Mouse (Mus musculus): ENCODE data around the gene Capn8. TPM values are rescaled to one million over a fixed set of nuclear protein-coding genes. Genes with fewer than 3 reads are reported as not detected.

Capn8 gene
- not detected in 2 replicates for polyA plus RNA-seq (2014; fragmentation: Nextera tagmentation; extraction: Ambion mirVana)

GRCm38 (mm10) chr1:182564408-182565120, at the start of gene Capn8:
Gene Capn8 (plus strand): TSS chr1:182565007.
- DNase-seq (ENCODE audit: low spot score) = peak; percentile 29
- Histone ChIP-seq H3K4me3 (ENCODE audit: low read depth, low read length) (no peak within 1 kb of the TSS), H3K9me3 (ENCODE audit: control insufficient read depth, low read length) (no peaks in the 10 kb centered on the region), H3K27me3 (ENCODE audit: control insufficient read depth, insufficient read depth, low read length) (no peaks in the 10 kb centered on the region), H3K27ac (ENCODE audit: low read depth, low read length) (no peak within 1 kb of the TSS), H3K36me3 (ENCODE audit: control insufficient read depth, insufficient read depth, low read length) (no peaks in the 10 kb centered on the region), H3K4me1 (replicated peaks; ENCODE audit: control insufficient read depth, insufficient read depth, low read length) (0 out of 2 replicates have a peak, but pooled peaks cover 2% of the 10 kb centered on the region), H3K9ac (ENCODE audit: low read depth, low read length) (no peak within 1 kb of the TSS), H3K4me2 (replicated peaks; ENCODE audit: low read depth, low read length) (no peak within 1 kb of the TSS)
- no peak for ATAC-seq (ENCODE audit: low FRiP score)
- 72% methylated on average over 5 of the region's 5 CpGs for WGBS

DNA sequence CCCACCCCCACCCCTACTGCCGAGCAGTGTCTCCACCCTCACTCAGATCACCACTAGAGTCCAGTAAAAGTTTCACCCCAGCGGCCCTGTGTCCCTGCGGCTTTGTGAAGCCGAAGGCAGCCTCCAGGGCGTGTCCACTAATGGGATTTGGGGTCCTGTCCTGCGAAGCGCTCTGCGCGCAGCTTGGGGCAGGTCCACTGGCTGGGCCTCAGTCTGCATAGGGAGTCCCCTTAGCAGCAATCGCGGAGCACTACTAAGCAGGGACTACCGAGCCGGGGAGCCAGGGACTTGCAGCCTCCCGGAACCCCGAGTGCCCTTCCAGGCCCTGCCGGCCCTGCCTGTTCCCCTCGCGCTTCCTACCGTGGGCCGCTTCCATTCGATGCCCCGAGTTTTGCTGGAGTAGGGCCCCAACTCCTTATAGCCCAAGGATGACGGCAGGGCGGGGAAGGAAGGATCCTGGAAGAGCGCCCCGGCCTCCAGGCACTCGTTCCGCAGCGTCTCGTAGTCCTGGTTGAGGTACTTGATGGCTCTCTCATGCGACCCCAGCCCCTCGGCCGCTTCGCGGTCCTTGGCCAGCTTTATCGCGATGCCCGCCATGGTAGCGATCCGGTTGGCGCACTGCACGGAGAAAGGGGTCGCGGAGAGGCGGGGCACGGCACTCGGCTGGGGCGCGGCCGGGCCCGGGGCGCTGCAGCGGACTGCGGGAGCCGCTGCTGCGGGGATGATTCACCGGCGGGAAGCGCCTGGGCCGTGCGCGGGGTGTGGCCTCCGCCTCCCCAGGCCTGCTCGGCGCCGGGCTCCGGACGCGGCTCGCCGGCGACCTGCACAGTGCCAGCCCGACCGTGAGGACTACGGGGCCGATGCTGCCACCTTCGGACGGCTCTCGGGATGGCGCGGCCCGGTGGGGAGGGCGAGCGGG, 47.8 kb upstream of the Capn8 start, which contains the start of gene Capn2:
TSS of gene Capn2 (minus strand) at position 851 of the 919 bp plus-strand sequence.
- H3K9ac ChIP-seq (ENCODE audit: low read depth, low read length) = peak within 1 kb of the TSS; percentile 95
- H3K4me1 ChIP-seq (replicated peaks; ENCODE audit: control insufficient read depth, insufficient read depth, low read length) = peaks cover 7% of the 10 kb centered on the region; the same call in 1 of the 2 replicates
- no peaks in the 10 kb centered on the region for H3K9me3 ChIP-seq (ENCODE audit: control insufficient read depth, low read length)
- DNase-seq (ENCODE audit: low spot score) (peak; percentile 84), ATAC-seq (ENCODE audit: low FRiP score) (peak; percentile 95)
- peak within 1 kb of the TSS; percentile 69 for H3K4me2 ChIP-seq (replicated peaks; ENCODE audit: low read depth, low read length)
- peak within 1 kb of the TSS; percentile 75 for H3K4me3 ChIP-seq (ENCODE audit: low read depth, low read length)
- peaks cover 4% of the 10 kb centered on the region; the same call in 1 of the 2 replicates for H3K27me3 ChIP-seq (ENCODE audit: control insufficient read depth, insufficient read depth, low read length)
- no peaks in the 10 kb centered on the region for H3K36me3 ChIP-seq (ENCODE audit: control insufficient read depth, insufficient read depth, low read length)
- under 1% methylated on average over 79 of the region's 84 CpGs for WGBS
- H3K27ac ChIP-seq (ENCODE audit: low read depth, low read length) = peak within 1 kb of the TSS; percentile 71

DNA sequence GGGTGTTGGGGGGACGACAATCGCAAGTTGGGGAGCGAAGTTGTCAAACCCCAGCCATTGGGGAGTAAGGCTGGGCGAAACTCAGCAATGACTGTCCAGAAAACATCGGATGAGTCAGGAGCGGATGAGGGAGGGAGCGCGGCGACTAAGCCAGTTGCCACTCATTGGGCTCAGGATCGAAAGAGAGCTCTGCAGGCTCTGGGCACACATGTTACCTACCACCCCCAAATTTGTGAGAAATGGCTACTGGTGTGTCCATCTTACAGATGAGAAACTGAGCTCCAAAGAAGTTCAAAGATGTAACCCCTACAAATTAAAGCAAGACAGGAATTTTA, 47.2 kb upstream of the Capn8 start:
- Histone ChIP-seq H3K4me1 (replicated peaks; ENCODE audit: control insufficient read depth, insufficient read depth, low read length) (peaks cover 7% of the 10 kb centered on the region; the same call in 1 of the 2 replicates), H3K9me3 (ENCODE audit: control insufficient read depth, low read length) (no peaks in the 10 kb centered on the region), H3K4me2 (replicated peaks; ENCODE audit: low read depth, low read length) (peak overlapping the region; percentile 69), H3K9ac (ENCODE audit: low read depth, low read length) (peak overlapping the region; percentile 95), H3K27ac (ENCODE audit: low read depth, low read length) (peak overlapping the region; percentile 71; the same call in 1 of the 2 replicates), H3K36me3 (ENCODE audit: control insufficient read depth, insufficient read depth, low read length) (no peaks in the 10 kb centered on the region), H3K27me3 (ENCODE audit: control insufficient read depth, insufficient read depth, low read length) (peaks cover 4% of the 10 kb centered on the region; the same call in 1 of the 2 replicates), H3K4me3 (ENCODE audit: low read depth, low read length) (peak overlapping the region; percentile 75)
- DNase-seq (ENCODE audit: low spot score) (no peak), ATAC-seq (ENCODE audit: low FRiP score) (no peak; the same call in 1 of the 2 replicates)
- under 1% methylated on average over 10 of the region's 10 CpGs for WGBS

GRCm38 (mm10) chr1:182518143-182518680, 46.6 kb upstream of the Capn8 start:
- Histone ChIP-seq H3K9me3 (ENCODE audit: control insufficient read depth, low read length) (no peaks in the 10 kb centered on the region), H3K9ac (ENCODE audit: low read depth, low read length) (no peak overlapping the region), H3K36me3 (ENCODE audit: control insufficient read depth, insufficient read depth, low read length) (no peaks in the 10 kb centered on the region), H3K4me1 (replicated peaks; ENCODE audit: control insufficient read depth, insufficient read depth, low read length) (peaks cover 7% of the 10 kb centered on the region; the same call in 1 of the 2 replicates), H3K4me3 (ENCODE audit: low read depth, low read length) (peak overlapping the region; percentile 75; the same call in 1 of the 2 replicates), H3K27me3 (ENCODE audit: control insufficient read depth, insufficient read depth, low read length) (peaks cover 4% of the 10 kb centered on the region; the same call in 1 of the 2 replicates), H3K27ac (ENCODE audit: low read depth, low read length) (no peak overlapping the region), H3K4me2 (replicated peaks; ENCODE audit: low read depth, low read length) (no peak overlapping the region)
- WGBS = 53% methylated on average over 10 of the region's 10 CpGs
- ATAC-seq (ENCODE audit: low FRiP score) = no peak
- no peak for DNase-seq (ENCODE audit: low spot score)

DNA sequence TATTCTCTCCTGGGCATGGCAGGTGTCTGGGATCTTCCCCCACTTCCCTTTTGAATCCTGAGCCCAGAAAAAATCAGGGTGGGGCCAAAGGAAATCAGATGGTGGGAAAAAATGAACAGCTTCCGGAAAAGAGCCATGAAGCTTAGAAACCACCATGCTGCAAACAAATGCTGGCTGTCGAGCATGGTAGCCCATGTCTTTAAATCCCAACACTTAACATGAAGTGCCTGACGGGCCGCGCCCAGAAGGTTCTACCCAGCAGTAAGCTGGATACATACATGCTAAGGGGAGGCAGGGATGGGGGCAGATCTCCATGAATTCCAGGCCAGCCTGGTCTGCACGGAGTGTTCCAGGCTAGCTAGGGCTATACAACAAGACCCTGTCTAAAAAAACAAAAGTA, 46.0 kb upstream of the Capn8 start:
- Histone ChIP-seq H3K4me2 (replicated peaks; ENCODE audit: low read depth, low read length) (no peak overlapping the region), H3K4me1 (replicated peaks; ENCODE audit: control insufficient read depth, insufficient read depth, low read length) (peaks cover 7% of the 10 kb centered on the region; the same call in 1 of the 2 replicates), H3K4me3 (ENCODE audit: low read depth, low read length) (no peak overlapping the region), H3K36me3 (ENCODE audit: control insufficient read depth, insufficient read depth, low read length) (no peaks in the 10 kb centered on the region), H3K27me3 (ENCODE audit: control insufficient read depth, insufficient read depth, low read length) (peaks cover 4% of the 10 kb centered on the region; the same call in 1 of the 2 replicates), H3K9me3 (ENCODE audit: control insufficient read depth, low read length) (no peaks in the 10 kb centered on the region), H3K9ac (ENCODE audit: low read depth, low read length) (no peak overlapping the region), H3K27ac (ENCODE audit: low read depth, low read length) (no peak overlapping the region)
- ATAC-seq (ENCODE audit: low FRiP score) (no peak), DNase-seq (ENCODE audit: low spot score) (no peak)
- WGBS = 89% methylated on average over 6 of the region's 6 CpGs

- H3K36me3 ChIP-seq (ENCODE audit: control insufficient read depth, insufficient read depth, low read length) = no peaks in the 10 kb centered on the region
- no peak overlapping the region for H3K9ac ChIP-seq (ENCODE audit: low read depth, low read length)
- ATAC-seq (ENCODE audit: low FRiP score) = no peak
- H3K9me3 ChIP-seq (ENCODE audit: control insufficient read depth, low read length) = no peaks in the 10 kb centered on the region
- peaks cover 4% of the 10 kb centered on the region; the same call in 1 of the 2 replicates for H3K27me3 ChIP-seq (ENCODE audit: control insufficient read depth, insufficient read depth, low read length)
- H3K4me2 ChIP-seq (replicated peaks; ENCODE audit: low read depth, low read length) = no peak overlapping the region
- 70% methylated on average over 5 of the region's 5 CpGs for WGBS
- no peak for DNase-seq (ENCODE audit: low spot score)
- H3K27ac ChIP-seq (ENCODE audit: low read depth, low read length) = no peak overlapping the region
- peaks cover 7% of the 10 kb centered on the region; the same call in 1 of the 2 replicates for H3K4me1 ChIP-seq (replicated peaks; ENCODE audit: control insufficient read depth, insufficient read depth, low read length)
- no peak overlapping the region for H3K4me3 ChIP-seq (ENCODE audit: low read depth, low read length)
These were observed 45.5 kb upstream of the Capn8 start for GRCm38 (mm10) chr1:182519341-182519740.

- H3K27ac ChIP-seq (ENCODE audit: low read depth, low read length) = no peak overlapping the region
- no peak overlapping the region for H3K9ac ChIP-seq (ENCODE audit: low read depth, low read length)
- DNase-seq (ENCODE audit: low spot score) (peak; percentile 27), ATAC-seq (ENCODE audit: low FRiP score) (no peak)
- no peak overlapping the region for H3K4me3 ChIP-seq (ENCODE audit: low read depth, low read length)
- H3K9me3 ChIP-seq (ENCODE audit: control insufficient read depth, low read length) = no peaks in the 10 kb centered on the region
- no peak overlapping the region for H3K4me2 ChIP-seq (replicated peaks; ENCODE audit: low read depth, low read length)
- peaks cover 7% of the 10 kb centered on the region; the same call in 1 of the 2 replicates for H3K4me1 ChIP-seq (replicated peaks; ENCODE audit: control insufficient read depth, insufficient read depth, low read length)
- H3K27me3 ChIP-seq (ENCODE audit: control insufficient read depth, insufficient read depth, low read length) = peaks cover 4% of the 10 kb centered on the region; the same call in 1 of the 2 replicates
- no peaks in the 10 kb centered on the region for H3K36me3 ChIP-seq (ENCODE audit: control insufficient read depth, insufficient read depth, low read length)
- WGBS = 30% methylated on average over 14 of the region's 14 CpGs
These were observed 44.5 kb upstream of the Capn8 start for GRCm38 (mm10) chr1:182520091-182520937.

Measured in hindbrain, embryonic 11.5 days (tissue).